Mouse (Mus musculus) heart, postnatal 0 days (tissue): ENCODE results near the gene Trat1.

Source experiments
- CTCF ChIP-seq: IDR thresholded peaks from 2 replicates; pipeline ENCODE4 v1.5.1; 2016; ENCODE audit warnings: antibody characterized with exemption, control low read depth, low read depth
- EP300 ChIP-seq: IDR thresholded peaks from 2 replicates; pipeline ENCODE4 v1.6.1; 2016; ENCODE audit warnings: antibody characterized with exemption, low read depth

GRCm38 (mm10) chr16:48716343-48716742, 55.5 kb downstream of the Trat1 start:
- TF ChIP-seq CTCF: no peak
- no peak for TF ChIP-seq EP300
